Mouse (Mus musculus) hematopoietic stem cell, adult 5-6 weeks (primary cell): ENCODE data around the gene Gpr15. TPM values are rescaled to one million over a fixed set of nuclear protein-coding genes. Genes with fewer than 3 reads are reported as not detected.
A peak's percentile ranks its signal among the peaks of the same experiment; 100 is the strongest.

Experiments
- ATAC-seq, 2 experiments: fragments of 125-278 bp in 1 of 2; replicated peaks in 1 of 2; 2 replicates each; pipeline ENCODE4 v1.8.0; 2016 to 2017; ENCODE audit warnings: inconsistent platforms in 2 of 2, mild to moderate bottlenecking in 2 of 2, moderate number of reproducible peaks in 2 of 2, low read depth in 1 of 2, moderate TSS enrichment in 1 of 2; ENCODE audit not compliant: low FRiP score in 2 of 2, poor library complexity in 2 of 2, severe bottlenecking in 2 of 2, insufficient read depth in 1 of 2, low TSS enrichment in 1 of 2
- total RNA-seq: library from RNA; stranded (forward); fragments of 172-1452, 232-1000 nt; gene quantifications from 2 replicates; pipeline ENCODE4 v1.2.3, GENCODE M21; 2017

Gene Gpr15
- total RNA-seq, 1 experiment from 2014 or later = not detected

- no peak for ATAC-seq
These were observed 36.8 kb downstream of the Gpr15 start for GRCm38 (mm10) chr16:58682046-58682445.

- ATAC-seq = peak in 1 of 2 experiments; percentile 53; a peak in 1 of 4 replicates
These were observed 40.2 kb downstream of the Gpr15 start for GRCm38 (mm10) chr16:58678660-58679059.

- no peak for ATAC-seq
These were observed 41.4 kb downstream of the Gpr15 start for GRCm38 (mm10) chr16:58677491-58677890.

GRCm38 (mm10) chr16:58676633-58677032 is 42.2 kb downstream of the Gpr15 start:
- no peak for ATAC-seq

GRCm38 (mm10) chr16:58676156-58676555 is 42.7 kb downstream of the Gpr15 start:
- ATAC-seq = no peak

- ATAC-seq = no peak
These were observed 43.6 kb downstream of the Gpr15 start for GRCm38 (mm10) chr16:58675256-58675655.

- ATAC-seq = no peak
These were observed 45.0 kb downstream of the Gpr15 start for GRCm38 (mm10) chr16:58673811-58674410.

- ATAC-seq = no peak
These were observed 46.5 kb downstream of the Gpr15 start for GRCm38 (mm10) chr16:58672396-58672795.

GRCm38 (mm10) chr16:58671212-58671985 is 47.5 kb downstream of the Gpr15 start:
- no peak for ATAC-seq

GRCm38 (mm10) chr16:58670643-58671042 is 48.2 kb downstream of the Gpr15 start:
- ATAC-seq = no peak

GRCm38 (mm10) chr16:58669917-58670630 is 48.8 kb downstream of the Gpr15 start, which contains the start of gene Cpox:
Gene Cpox, plus strand, starts transcription at chr16:58670292.
- ATAC-seq = peak; percentile 96 to 99

- ATAC-seq = no peak
These were observed 49.6 kb downstream of the Gpr15 start for GRCm38 (mm10) chr16:58669264-58669663.

- ATAC-seq = no peak
These were observed 50.3 kb downstream of the Gpr15 start for GRCm38 (mm10) chr16:58668586-58668985.

Other genes with a start within 250 kb of the Gpr15 start
- gene St3gal6, start 194.8 kb downstream of the Gpr15 start, total RNA-seq = 8.4 and 17.6 TPM in 2 replicates
- not detected in 2 replicates for gene Gm813, start 102.1 kb downstream of the Gpr15 start, total RNA-seq
- not detected in 2 replicates for gene E330017A01Rik, start 80.3 kb downstream of the Gpr15 start, total RNA-seq
- gene Cpox, start 48.8 kb downstream of the Gpr15 start, total RNA-seq = 18.3 and 38.5 TPM in 2 replicates
- gene Cldnd1, start 8.8 kb upstream of the Gpr15 start, total RNA-seq = 22.6 and 58.0 TPM in 2 replicates
- not detected in 2 replicates for gene Olfr172, start 44.1 kb upstream of the Gpr15 start, total RNA-seq
- gene Olfr173, start 81.2 kb upstream of the Gpr15 start, total RNA-seq = not detected in 2 replicates
- not detected in 2 replicates for gene Olfr175-ps1, start 107.7 kb upstream of the Gpr15 start, total RNA-seq
- gene Olfr177, start 155.7 kb upstream of the Gpr15 start, total RNA-seq = not detected in 2 replicates
- not detected in 2 replicates for gene Olfr178, start 173.0 kb upstream of the Gpr15 start, total RNA-seq
- gene Olfr181, start 209.7 kb upstream of the Gpr15 start, total RNA-seq = not detected in 2 replicates
- gene Olfr180, start 210.3 kb upstream of the Gpr15 start, total RNA-seq = not detected in 2 replicates